Mouse (Mus musculus): ENCODE measurements around the gene Camta1. TPM values are rescaled to one million over a fixed set of nuclear protein-coding genes. Genes with fewer than 3 reads are reported as not detected.

The Camta1 gene
- polyA plus RNA-seq, 1 experiment from 2014 or later = 137 TPM

DNA sequence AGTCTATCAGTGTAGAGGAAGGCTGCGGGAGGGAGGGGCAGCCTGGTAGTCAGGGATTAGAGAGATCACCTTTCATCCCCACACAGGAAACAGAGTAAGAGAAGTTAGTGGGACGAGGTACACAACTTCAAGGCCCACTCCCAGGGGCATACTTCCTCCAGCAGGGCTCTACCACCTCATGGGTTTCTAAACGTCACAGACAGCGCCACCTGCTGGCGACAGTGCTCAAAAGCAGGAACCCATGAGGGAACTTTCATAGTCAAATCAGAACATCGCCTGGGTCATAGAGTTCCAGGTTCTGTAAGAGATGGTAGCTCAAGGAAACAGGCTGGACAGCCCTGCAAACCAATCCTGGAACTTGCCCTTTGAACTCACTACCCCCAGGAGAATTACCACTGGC lies 871.5 kb downstream of the Camta1 start:
- H3K9me3 ChIP-seq (replicated peaks; ENCODE audit: control insufficient read depth, low read length) = no peaks in the 10 kb centered on the region
- no peaks in the 10 kb centered on the region for H3K4me1 ChIP-seq (ENCODE audit: control insufficient read depth, insufficient read depth, low read length)
- no peak overlapping the region for H3K27ac ChIP-seq (ENCODE audit: low read depth, low read length)
- H3K4me3 ChIP-seq (ENCODE audit: low read depth, low read length) = no peak overlapping the region
- ATAC-seq (replicated peaks; ENCODE audit: insufficient number of reproducible peaks, low FRiP score, low TSS enrichment) = no peak
- no peak overlapping the region for H3K4me2 ChIP-seq
- no peaks in the 10 kb centered on the region for H3K36me3 ChIP-seq (ENCODE audit: control insufficient read depth, insufficient read depth, low read length)
- H3K9ac ChIP-seq (ENCODE audit: low read depth, low read length) = no peak overlapping the region
- H3K27me3 ChIP-seq (ENCODE audit: control insufficient read depth, insufficient read depth, low read length) = no peaks in the 10 kb centered on the region
- 43% methylated on average over 6 of the region's 6 CpGs for WGBS (ENCODE audit: insufficient replicate concordance)

DNA sequence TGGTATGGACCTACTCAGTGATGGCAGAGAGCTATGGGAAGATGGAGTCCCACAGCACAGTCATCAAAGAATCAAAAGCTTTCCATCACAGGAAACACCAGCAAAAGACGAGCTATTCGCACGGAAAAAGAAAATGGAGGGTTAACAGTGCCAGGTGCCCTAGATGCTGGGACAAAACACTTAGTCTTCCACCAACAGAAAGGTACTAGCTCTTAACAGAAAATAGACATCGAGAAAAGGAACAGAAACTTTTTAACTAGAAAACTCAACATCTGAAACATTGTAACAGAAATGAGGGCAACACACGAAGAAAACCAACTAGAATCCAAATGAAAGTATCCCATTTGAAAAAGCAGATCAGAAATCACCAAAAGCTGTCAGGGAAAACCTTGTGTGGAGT lies 881.5 kb downstream of the Camta1 start:
- H3K4me3 ChIP-seq (ENCODE audit: low read depth, low read length) = no peak overlapping the region
- no peak overlapping the region for H3K4me2 ChIP-seq
- H3K9me3 ChIP-seq (replicated peaks; ENCODE audit: control insufficient read depth, low read length) = no peaks in the 10 kb centered on the region
- no peaks in the 10 kb centered on the region for H3K36me3 ChIP-seq (ENCODE audit: control insufficient read depth, insufficient read depth, low read length)
- no peak for ATAC-seq (replicated peaks; ENCODE audit: insufficient number of reproducible peaks, low FRiP score, low TSS enrichment)
- H3K4me1 ChIP-seq (ENCODE audit: control insufficient read depth, insufficient read depth, low read length) = no peaks in the 10 kb centered on the region
- H3K27ac ChIP-seq (ENCODE audit: low read depth, low read length) = no peak overlapping the region
- 78% methylated on average over 5 of the region's 5 CpGs for WGBS (ENCODE audit: insufficient replicate concordance)
- H3K27me3 ChIP-seq (ENCODE audit: control insufficient read depth, insufficient read depth, low read length) = no peaks in the 10 kb centered on the region
- H3K9ac ChIP-seq (ENCODE audit: low read depth, low read length) = no peak overlapping the region

DNA sequence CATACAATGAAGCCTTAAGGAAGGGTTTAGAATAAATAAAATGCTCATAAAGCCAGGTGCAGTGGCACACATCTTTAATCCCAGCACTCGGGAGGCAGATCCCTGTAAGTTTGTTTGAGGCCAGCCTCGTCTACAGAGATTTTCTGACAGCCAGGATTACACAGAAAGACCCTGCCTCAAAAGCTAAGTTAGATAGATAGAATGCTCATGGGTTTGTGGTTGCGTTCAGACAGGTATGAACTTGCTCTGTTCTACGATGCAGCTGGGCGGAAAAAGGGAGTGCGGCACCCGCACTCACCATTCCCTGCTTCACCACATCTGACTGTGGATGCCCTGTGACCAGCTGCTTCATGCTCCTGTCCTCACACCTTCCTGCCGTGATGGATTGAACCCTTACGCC lies 882.2 kb downstream of the Camta1 start:
- Histone ChIP-seq H3K9ac (ENCODE audit: low read depth, low read length) (no peak overlapping the region), H3K27ac (ENCODE audit: low read depth, low read length) (no peak overlapping the region), H3K4me1 (ENCODE audit: control insufficient read depth, insufficient read depth, low read length) (no peaks in the 10 kb centered on the region), H3K4me3 (ENCODE audit: low read depth, low read length) (no peak overlapping the region), H3K4me2 (no peak overlapping the region), H3K9me3 (replicated peaks; ENCODE audit: control insufficient read depth, low read length) (no peaks in the 10 kb centered on the region), H3K27me3 (ENCODE audit: control insufficient read depth, insufficient read depth, low read length) (no peaks in the 10 kb centered on the region), H3K36me3 (ENCODE audit: control insufficient read depth, insufficient read depth, low read length) (no peaks in the 10 kb centered on the region)
- WGBS (ENCODE audit: insufficient replicate concordance) = 73% methylated on average over 9 of the region's 9 CpGs
- no peak for ATAC-seq (replicated peaks; ENCODE audit: insufficient number of reproducible peaks, low FRiP score, low TSS enrichment)

DNA sequence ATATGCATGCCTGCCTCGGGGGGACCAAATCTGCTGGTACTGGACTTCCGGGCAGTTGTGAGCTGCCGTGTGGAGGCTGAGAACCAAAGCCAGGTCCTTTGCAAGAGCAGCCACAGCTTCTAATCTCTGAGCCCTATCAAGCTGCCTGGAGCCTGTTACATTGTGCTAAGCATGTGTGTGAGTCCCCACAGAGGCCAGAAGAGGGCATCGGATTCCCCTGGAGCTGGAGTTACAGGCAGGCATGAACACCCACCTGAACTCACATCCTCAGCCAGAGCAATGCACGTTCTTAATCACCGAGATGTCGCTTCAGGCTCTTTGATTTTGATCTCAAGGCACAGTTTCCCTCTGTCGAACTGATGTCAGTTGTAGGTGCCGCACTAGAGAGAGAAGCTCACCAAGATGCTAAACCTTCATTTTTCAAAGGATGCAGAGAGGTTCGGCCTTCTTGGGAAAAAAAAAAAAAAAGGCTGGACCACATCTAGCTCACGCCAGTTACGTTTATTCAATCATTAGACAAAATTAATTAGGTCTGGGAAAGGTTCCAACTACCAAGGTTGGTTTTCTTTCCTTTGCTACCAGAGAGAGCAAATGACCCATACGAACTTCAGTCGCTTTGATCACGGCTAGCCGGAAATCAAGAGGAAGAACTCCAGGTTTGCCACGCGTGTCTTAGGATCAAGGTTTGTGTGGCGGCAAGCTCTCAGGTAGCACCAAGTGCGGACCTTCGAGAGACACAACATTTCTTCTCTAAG lies 883.3 kb downstream of the Camta1 start:
- 87% methylated on average over 21 of the region's 21 CpGs for WGBS (ENCODE audit: insufficient replicate concordance)

DNA sequence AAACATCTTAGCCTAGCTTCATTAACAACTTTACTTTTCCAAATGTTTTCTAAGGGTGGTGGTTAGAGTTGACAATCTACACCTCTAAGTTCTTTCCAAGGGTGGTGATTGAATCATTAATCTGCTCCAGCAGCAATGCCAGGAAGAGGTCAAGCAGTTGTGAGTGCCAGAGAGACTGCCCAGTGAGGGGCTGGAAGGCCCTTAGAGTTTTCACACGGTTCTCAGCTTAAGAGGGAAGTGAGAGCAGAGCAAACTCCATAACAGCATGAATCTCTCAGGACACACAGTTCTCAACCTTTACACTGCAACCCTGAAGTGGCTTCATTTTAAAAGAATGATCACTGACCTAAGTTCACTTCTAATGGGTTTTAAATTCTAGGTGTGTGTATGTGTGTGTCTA lies 886.5 kb downstream of the Camta1 start:
- no peak overlapping the region for H3K9ac ChIP-seq (ENCODE audit: low read depth, low read length)
- no peak overlapping the region for H3K4me3 ChIP-seq (ENCODE audit: low read depth, low read length)
- no peaks in the 10 kb centered on the region for H3K36me3 ChIP-seq (ENCODE audit: control insufficient read depth, insufficient read depth, low read length)
- H3K4me1 ChIP-seq (ENCODE audit: control insufficient read depth, insufficient read depth, low read length) = no peaks in the 10 kb centered on the region
- no peak overlapping the region for H3K4me2 ChIP-seq
- ATAC-seq (replicated peaks; ENCODE audit: insufficient number of reproducible peaks, low FRiP score, low TSS enrichment) = no peak
- WGBS (ENCODE audit: insufficient replicate concordance) = 26% methylated on average over 1 of the region's 1 CpGs
- H3K27me3 ChIP-seq (ENCODE audit: control insufficient read depth, insufficient read depth, low read length) = no peaks in the 10 kb centered on the region
- H3K27ac ChIP-seq (ENCODE audit: low read depth, low read length) = no peak overlapping the region
- H3K9me3 ChIP-seq (replicated peaks; ENCODE audit: control insufficient read depth, low read length) = no peaks in the 10 kb centered on the region

More for the DNA sequence above, 883.3 kb downstream of the Camta1 start:
- H3K4me2 ChIP-seq = no peak overlapping the region
- ATAC-seq (replicated peaks; ENCODE audit: insufficient number of reproducible peaks, low FRiP score, low TSS enrichment) = no peak
- no peak overlapping the region for H3K4me3 ChIP-seq (ENCODE audit: low read depth, low read length)
- no peak overlapping the region for H3K27ac ChIP-seq (ENCODE audit: low read depth, low read length)
- H3K4me1 ChIP-seq (ENCODE audit: control insufficient read depth, insufficient read depth, low read length) = no peaks in the 10 kb centered on the region
- no peaks in the 10 kb centered on the region for H3K9me3 ChIP-seq (replicated peaks; ENCODE audit: control insufficient read depth, low read length)
- no peaks in the 10 kb centered on the region for H3K27me3 ChIP-seq (ENCODE audit: control insufficient read depth, insufficient read depth, low read length)
- H3K36me3 ChIP-seq (ENCODE audit: control insufficient read depth, insufficient read depth, low read length) = no peaks in the 10 kb centered on the region
- H3K9ac ChIP-seq (ENCODE audit: low read depth, low read length) = no peak overlapping the region

DNA sequence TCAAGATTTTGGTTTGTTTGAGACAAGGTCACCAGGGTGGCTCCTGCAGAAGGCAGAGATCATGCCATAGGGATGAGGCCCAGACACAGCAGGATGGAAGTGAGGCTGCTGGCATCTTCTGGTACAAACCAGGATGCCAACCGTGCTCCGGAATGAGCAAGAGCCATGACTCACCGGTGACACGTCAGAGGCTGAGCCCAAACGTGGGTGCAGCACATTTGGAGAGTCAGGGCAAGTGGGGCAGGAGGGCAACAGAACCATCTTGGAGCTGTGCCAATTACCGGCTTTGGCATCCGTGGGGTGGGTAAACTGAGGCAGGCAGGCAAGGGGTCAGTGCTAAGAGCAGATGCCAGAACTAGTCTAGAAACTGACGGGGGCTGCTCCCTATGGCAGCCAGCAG lies 888.4 kb downstream of the Camta1 start:
- no peaks in the 10 kb centered on the region for H3K36me3 ChIP-seq (ENCODE audit: control insufficient read depth, insufficient read depth, low read length)

DNA sequence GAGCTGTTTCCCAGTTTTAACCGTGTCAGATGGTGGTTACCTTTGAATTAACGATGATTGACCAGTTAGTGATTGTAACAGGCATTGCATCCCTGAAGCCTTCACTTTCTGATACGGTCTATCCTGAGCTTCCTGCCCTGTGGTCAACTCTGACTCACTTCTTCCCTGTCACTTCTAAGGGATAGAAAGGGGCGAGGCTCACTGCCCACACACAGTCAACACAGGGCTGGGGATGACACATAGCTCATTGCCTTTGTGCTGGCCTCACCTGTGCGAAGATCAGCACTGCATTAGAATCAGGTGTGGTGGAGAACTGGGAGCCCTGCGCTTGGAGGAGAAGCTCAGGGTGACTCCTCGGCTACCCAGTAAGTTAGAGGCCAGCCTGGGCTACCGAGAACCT lies 892.7 kb downstream of the Camta1 start:
- Histone ChIP-seq H3K4me1 (ENCODE audit: control insufficient read depth, insufficient read depth, low read length) (no peaks in the 10 kb centered on the region), H3K27ac (ENCODE audit: low read depth, low read length) (no peak overlapping the region), H3K9me3 (replicated peaks; ENCODE audit: control insufficient read depth, low read length) (no peaks in the 10 kb centered on the region), H3K9ac (ENCODE audit: low read depth, low read length) (no peak overlapping the region), H3K27me3 (ENCODE audit: control insufficient read depth, insufficient read depth, low read length) (no peaks in the 10 kb centered on the region), H3K4me3 (ENCODE audit: low read depth, low read length) (no peak overlapping the region), H3K36me3 (ENCODE audit: control insufficient read depth, insufficient read depth, low read length) (no peaks in the 10 kb centered on the region), H3K4me2 (no peak overlapping the region)
- ATAC-seq (replicated peaks; ENCODE audit: insufficient number of reproducible peaks, low FRiP score, low TSS enrichment) = no peak
- 82% methylated on average over 8 of the region's 8 CpGs for WGBS (ENCODE audit: insufficient replicate concordance)

More for the DNA sequence above, 888.4 kb downstream of the Camta1 start:
- H3K4me3 ChIP-seq (ENCODE audit: low read depth, low read length) = no peak overlapping the region
- H3K9ac ChIP-seq (ENCODE audit: low read depth, low read length) = no peak overlapping the region
- H3K4me2 ChIP-seq = no peak overlapping the region
- H3K4me1 ChIP-seq (ENCODE audit: control insufficient read depth, insufficient read depth, low read length) = no peaks in the 10 kb centered on the region
- H3K9me3 ChIP-seq (replicated peaks; ENCODE audit: control insufficient read depth, low read length) = no peaks in the 10 kb centered on the region
- no peak for ATAC-seq (replicated peaks; ENCODE audit: insufficient number of reproducible peaks, low FRiP score, low TSS enrichment)
- no peak overlapping the region for H3K27ac ChIP-seq (ENCODE audit: low read depth, low read length)
- no peaks in the 10 kb centered on the region for H3K27me3 ChIP-seq (ENCODE audit: control insufficient read depth, insufficient read depth, low read length)
- WGBS (ENCODE audit: insufficient replicate concordance) = 79% methylated on average over 8 of the region's 8 CpGs

DNA sequence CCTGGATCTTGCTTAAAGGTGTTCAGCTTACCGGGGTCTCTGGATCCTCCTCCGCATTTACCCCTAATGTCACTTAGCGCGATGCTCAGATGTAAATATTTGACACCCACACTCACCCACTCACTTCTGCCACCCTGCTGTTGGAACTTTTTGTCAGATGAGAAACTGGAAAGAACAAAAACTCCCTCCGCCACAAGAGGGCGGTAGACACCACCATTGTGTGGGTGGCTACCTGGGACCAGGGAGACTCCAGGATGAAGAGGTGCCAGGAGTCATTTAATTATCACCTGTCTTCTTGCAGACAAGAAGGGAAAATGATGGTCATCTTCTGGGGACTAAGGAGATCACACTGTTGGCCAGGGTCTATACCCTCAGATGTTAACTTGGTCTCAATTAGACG lies 895.1 kb downstream of the Camta1 start:
- Histone ChIP-seq H3K27ac (ENCODE audit: low read depth, low read length) (no peak overlapping the region), H3K4me3 (ENCODE audit: low read depth, low read length) (no peak overlapping the region), H3K27me3 (ENCODE audit: control insufficient read depth, insufficient read depth, low read length) (no peaks in the 10 kb centered on the region), H3K4me2 (no peak overlapping the region), H3K9ac (ENCODE audit: low read depth, low read length) (no peak overlapping the region), H3K36me3 (ENCODE audit: control insufficient read depth, insufficient read depth, low read length) (no peaks in the 10 kb centered on the region), H3K9me3 (replicated peaks; ENCODE audit: control insufficient read depth, low read length) (no peaks in the 10 kb centered on the region), H3K4me1 (ENCODE audit: control insufficient read depth, insufficient read depth, low read length) (no peaks in the 10 kb centered on the region)
- no peak for ATAC-seq (replicated peaks; ENCODE audit: insufficient number of reproducible peaks, low FRiP score, low TSS enrichment)
- 14% methylated on average over 7 of the region's 7 CpGs for WGBS (ENCODE audit: insufficient replicate concordance)

DNA sequence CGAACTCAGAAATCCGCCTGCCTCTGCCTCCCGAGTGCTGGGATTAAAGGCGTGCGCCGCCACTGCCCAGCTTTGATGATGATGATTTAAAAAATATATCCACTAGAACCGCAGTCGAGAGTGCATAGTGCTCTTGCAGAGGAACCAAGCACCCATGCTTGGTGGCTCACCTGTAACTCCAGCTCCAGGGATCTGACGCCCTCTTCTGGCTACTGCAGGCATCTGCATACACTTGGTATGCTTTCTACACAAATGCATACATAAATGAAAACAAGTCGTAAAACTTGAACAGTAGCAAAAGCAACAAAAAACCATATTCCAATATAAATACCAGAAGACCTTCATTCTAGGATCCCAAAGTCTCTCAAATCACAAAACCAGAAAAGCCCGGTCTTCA lies 896.1 kb downstream of the Camta1 start:
- Histone ChIP-seq H3K4me2 (no peak overlapping the region), H3K4me1 (ENCODE audit: control insufficient read depth, insufficient read depth, low read length) (no peaks in the 10 kb centered on the region), H3K9me3 (replicated peaks; ENCODE audit: control insufficient read depth, low read length) (no peaks in the 10 kb centered on the region), H3K27me3 (ENCODE audit: control insufficient read depth, insufficient read depth, low read length) (no peaks in the 10 kb centered on the region), H3K36me3 (ENCODE audit: control insufficient read depth, insufficient read depth, low read length) (no peaks in the 10 kb centered on the region), H3K4me3 (ENCODE audit: low read depth, low read length) (no peak overlapping the region), H3K9ac (ENCODE audit: low read depth, low read length) (no peak overlapping the region), H3K27ac (ENCODE audit: low read depth, low read length) (no peak overlapping the region)
- ATAC-seq (replicated peaks; ENCODE audit: insufficient number of reproducible peaks, low FRiP score, low TSS enrichment) = no peak
- 65% methylated on average over 11 of the region's 11 CpGs for WGBS (ENCODE audit: insufficient replicate concordance)
